Mouse (Mus musculus) kidney, postnatal 10 days (tissue): ENCODE results near the gene Olfr239.
"Not testable (repeated sequence)": the region's sequence is repeated elsewhere in the genome, so short reads cannot be mapped to it uniquely, and the experiment has no call there.

Source experiments
- DNase-seq: peaks from one replicate; pipeline ENCODE4 v3.0.0; 2021; ENCODE audit warnings: mixed read lengths

Gene Olfr239

GRCm38 (mm10) chr17:33191002-33191401 lies at the start of gene Olfr239:
TSS of gene Olfr239 (plus strand) at chr17:33191302.
- not testable (repeated sequence) for DNase-seq

- DNase-seq: not testable (repeated sequence)
Observed at GRCm38 (mm10) chr17:33168147-33168546, 23.0 kb upstream of the Olfr239 start, which contains the start of gene Olfr55. TSS of gene Olfr55 (plus strand) at chr17:33168447.

- no peak for DNase-seq
Observed at GRCm38 (mm10) chr17:33221590-33221989, 30.5 kb downstream of the Olfr239 start, which contains the start of gene Olfr1564. TSS of gene Olfr1564 (minus strand) at chr17:33221690.

- DNase-seq: not testable (repeated sequence)
Observed at GRCm38 (mm10) chr17:33236646-33237045, 45.5 kb downstream of the Olfr239 start.
